Mouse (Mus musculus): Measurements from ENCODE around the gene Sipa1l2. TPM values are rescaled to one million over a fixed set of nuclear protein-coding genes. Genes with fewer than 3 reads are reported as not detected.
"Not testable (repeated sequence)": the region's sequence is repeated elsewhere in the genome, so short reads cannot be mapped to it uniquely, and the experiment has no call there.

Sipa1l2 gene
- polyA plus RNA-seq, 1 experiment from 2014 or later = 12.7 TPM

- no peaks in the 10 kb centered on the region for H3K36me3 ChIP-seq
- H3K4me3 ChIP-seq = no peak overlapping the region
- WGBS = 55% methylated on average over 9 of the region's 9 CpGs
- H3K4me2 ChIP-seq = no peak overlapping the region
- no peak overlapping the region for H3K9ac ChIP-seq
- H3K27me3 ChIP-seq = no peaks in the 10 kb centered on the region; the same call in 1 of the 2 replicates
- no peak overlapping the region for H3K27ac ChIP-seq
- H3K4me1 ChIP-seq = peaks cover under 1% of the 10 kb centered on the region; the same call in 1 of the 2 replicates
- ATAC-seq (ENCODE audit: insufficient number of reproducible peaks, low FRiP score, low TSS enrichment, low read depth) = no peak
- no peaks in the 10 kb centered on the region for H3K9me3 ChIP-seq
Measured at GRCm38 (mm10) chr8:125407672-125408071, 161.9 kb downstream of the Sipa1l2 start.

DNA sequence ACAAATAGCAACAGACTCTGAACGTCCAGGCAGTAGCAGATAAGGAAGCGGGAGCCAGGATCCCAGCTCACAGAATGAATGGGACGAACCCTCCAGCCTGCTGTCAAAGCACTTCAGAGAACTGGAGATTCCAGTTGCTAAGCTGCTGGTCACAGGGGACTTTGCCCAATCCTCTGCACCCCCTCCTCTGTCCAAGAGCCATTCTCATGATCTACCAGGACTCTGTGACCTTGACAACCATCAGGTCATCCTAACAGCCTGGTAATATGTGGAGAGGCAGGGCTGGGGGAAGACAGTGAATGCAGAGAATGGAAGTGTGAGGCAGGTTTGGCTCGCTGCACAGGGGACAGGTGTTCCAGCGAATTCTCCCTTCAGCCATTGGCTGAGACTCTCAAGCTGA, 163.2 kb downstream of the Sipa1l2 start:
- H3K9ac ChIP-seq = no peak overlapping the region
- no peak overlapping the region for H3K4me2 ChIP-seq
- H3K4me3 ChIP-seq = no peak overlapping the region
- H3K4me1 ChIP-seq = no peaks in the 10 kb centered on the region
- ATAC-seq (ENCODE audit: insufficient number of reproducible peaks, low FRiP score, low TSS enrichment, low read depth) = no peak
- 76% methylated on average over 5 of the region's 5 CpGs for WGBS
- H3K9me3 ChIP-seq = no peaks in the 10 kb centered on the region
- H3K27me3 ChIP-seq = no peaks in the 10 kb centered on the region; the same call in 1 of the 2 replicates
- H3K27ac ChIP-seq = no peak overlapping the region
- H3K36me3 ChIP-seq = no peaks in the 10 kb centered on the region

GRCm38 (mm10) chr8:125401350-125401749, 168.3 kb downstream of the Sipa1l2 start:
- H3K4me3 ChIP-seq = no peak overlapping the region
- WGBS = 75% methylated on average over 3 of the region's 3 CpGs
- no peaks in the 10 kb centered on the region for H3K9me3 ChIP-seq
- H3K4me1 ChIP-seq = 0 out of 2 replicates have a peak, but pooled peaks cover 8% of the 10 kb centered on the region
- H3K27ac ChIP-seq = no peak overlapping the region
- no peaks in the 10 kb centered on the region for H3K36me3 ChIP-seq
- no peak overlapping the region for H3K4me2 ChIP-seq
- ATAC-seq (ENCODE audit: insufficient number of reproducible peaks, low FRiP score, low TSS enrichment, low read depth) = no peak
- H3K27me3 ChIP-seq = no peaks in the 10 kb centered on the region; the same call in 1 of the 2 replicates
- H3K9ac ChIP-seq = no peak overlapping the region

GRCm38 (mm10) chr8:125397981-125398380, 171.6 kb downstream of the Sipa1l2 start:
- Histone ChIP-seq H3K4me3 (no peak overlapping the region), H3K36me3 (no peaks in the 10 kb centered on the region), H3K27ac (no peak overlapping the region), H3K4me1 (0 out of 2 replicates have a peak, but pooled peaks cover 8% of the 10 kb centered on the region), H3K27me3 (no peaks in the 10 kb centered on the region), H3K9ac (no peak overlapping the region), H3K4me2 (no peak overlapping the region), H3K9me3 (no peaks in the 10 kb centered on the region)
- ATAC-seq (ENCODE audit: insufficient number of reproducible peaks, low FRiP score, low TSS enrichment, low read depth) = no peak
- 50% methylated on average over 14 of the region's 14 CpGs for WGBS

DNA sequence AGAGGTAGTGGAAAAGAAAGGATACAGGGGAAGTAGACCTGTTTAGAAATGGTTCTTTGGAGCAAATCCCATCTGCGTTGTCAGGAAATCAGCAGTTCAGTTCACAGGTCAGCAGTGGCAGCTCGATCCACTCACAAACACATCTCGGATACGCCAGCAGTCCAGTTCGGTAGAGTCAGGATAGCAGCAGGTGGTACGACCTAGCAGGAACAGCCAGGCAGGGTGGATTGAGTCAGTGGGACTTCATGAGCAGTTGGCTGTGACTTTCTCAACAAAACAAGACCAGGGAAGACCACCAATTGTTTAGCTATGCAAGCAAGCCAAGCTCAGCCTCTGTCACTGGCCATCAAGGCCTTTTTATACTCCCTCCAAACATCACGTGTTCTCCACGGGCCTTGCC, 173.9 kb downstream of the Sipa1l2 start:
- WGBS = 86% methylated on average over 8 of the region's 8 CpGs
- not testable (repeated sequence) for H3K36me3 ChIP-seq; H3K4me2 ChIP-seq; H3K9me3 ChIP-seq; H3K4me3 ChIP-seq; ATAC-seq (ENCODE audit: insufficient number of reproducible peaks, low FRiP score, low TSS enrichment, low read depth); H3K4me1 ChIP-seq; H3K27me3 ChIP-seq; H3K9ac ChIP-seq; H3K27ac ChIP-seq

GRCm38 (mm10) chr8:125395032-125395431, 174.6 kb downstream of the Sipa1l2 start:
- 53% methylated on average over 8 of the region's 8 CpGs for WGBS
- no peak overlapping the region for H3K4me2 ChIP-seq
- H3K9me3 ChIP-seq = no peaks in the 10 kb centered on the region
- no peaks in the 10 kb centered on the region for H3K27me3 ChIP-seq
- H3K27ac ChIP-seq = no peak overlapping the region
- no peak overlapping the region for H3K9ac ChIP-seq
- no peaks in the 10 kb centered on the region for H3K36me3 ChIP-seq
- H3K4me3 ChIP-seq = no peak overlapping the region
- ATAC-seq (ENCODE audit: insufficient number of reproducible peaks, low FRiP score, low TSS enrichment, low read depth) = no peak
- peaks cover 16% of the 10 kb centered on the region; the same call in 1 of the 2 replicates for H3K4me1 ChIP-seq

- ATAC-seq (ENCODE audit: insufficient number of reproducible peaks, low FRiP score, low TSS enrichment, low read depth) = no peak
- 65% methylated on average over 7 of the region's 7 CpGs for whole genome bisulfite sequencing
Measured at GRCm38 (mm10) chr8:125391685-125392084, 177.9 kb downstream of the Sipa1l2 start.

GRCm38 (mm10) chr8:125391271-125391670, 178.3 kb downstream of the Sipa1l2 start:
- no peak overlapping the region for H3K27ac ChIP-seq
- H3K36me3 ChIP-seq = no peaks in the 10 kb centered on the region
- ATAC-seq (ENCODE audit: insufficient number of reproducible peaks, low FRiP score, low TSS enrichment, low read depth) = no peak
- 75% methylated on average over 8 of the region's 8 CpGs for WGBS
- no peak overlapping the region for H3K9ac ChIP-seq
- H3K4me3 ChIP-seq = no peak overlapping the region
- H3K4me2 ChIP-seq = no peak overlapping the region
- H3K9me3 ChIP-seq = no peaks in the 10 kb centered on the region
- peaks cover 25% of the 10 kb centered on the region for H3K4me1 ChIP-seq
- no peaks in the 10 kb centered on the region for H3K27me3 ChIP-seq

More at GRCm38 (mm10) chr8:125391685-125392084, 177.9 kb downstream of the Sipa1l2 start:
- Histone ChIP-seq H3K4me3 (no peak overlapping the region), H3K4me2 (no peak overlapping the region), H3K27me3 (no peaks in the 10 kb centered on the region), H3K36me3 (no peaks in the 10 kb centered on the region), H3K27ac (no peak overlapping the region), H3K4me1 (peaks cover 23% of the 10 kb centered on the region), H3K9me3 (no peaks in the 10 kb centered on the region), H3K9ac (no peak overlapping the region)

DNA sequence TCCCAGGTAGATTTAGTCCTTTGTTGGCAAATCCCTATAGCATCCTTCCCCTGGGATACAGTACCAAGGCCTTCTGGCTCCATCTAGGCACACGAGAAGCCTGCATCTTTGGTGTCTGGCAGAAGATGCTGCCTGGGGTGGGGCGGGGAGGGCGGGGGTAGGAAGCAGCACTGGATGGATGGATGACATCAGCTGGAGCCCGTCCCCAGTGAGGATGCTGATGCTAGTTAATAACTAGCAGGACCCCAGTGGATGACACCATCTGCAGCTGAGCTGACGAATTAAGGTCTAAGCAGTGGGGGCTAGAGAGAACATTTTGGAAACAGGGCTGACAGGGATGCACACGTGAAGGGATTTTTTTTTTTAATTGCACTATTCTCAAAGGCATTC, 179.1 kb downstream of the Sipa1l2 start:
- Histone ChIP-seq H3K27me3 (no peaks in the 10 kb centered on the region), H3K4me2 (no peak overlapping the region), H3K4me3 (no peak overlapping the region), H3K4me1 (peaks cover 32% of the 10 kb centered on the region), H3K9me3 (no peaks in the 10 kb centered on the region), H3K27ac (no peak overlapping the region), H3K36me3 (no peaks in the 10 kb centered on the region), H3K9ac (no peak overlapping the region)
- no peak for ATAC-seq (ENCODE audit: insufficient number of reproducible peaks, low FRiP score, low TSS enrichment, low read depth)
- WGBS = 67% methylated on average over 6 of the region's 6 CpGs

- H3K27ac ChIP-seq = 0 out of 2 replicates have a peak overlapping the region, but pooled peaks have one; percentile 3
- no peak overlapping the region for H3K4me2 ChIP-seq
- no peaks in the 10 kb centered on the region for H3K27me3 ChIP-seq
- H3K4me3 ChIP-seq = no peak overlapping the region
- no peaks in the 10 kb centered on the region for H3K36me3 ChIP-seq
- H3K4me1 ChIP-seq = peaks cover 38% of the 10 kb centered on the region
- H3K9me3 ChIP-seq = no peaks in the 10 kb centered on the region
- H3K9ac ChIP-seq = no peak overlapping the region
- no peak for ATAC-seq (ENCODE audit: insufficient number of reproducible peaks, low FRiP score, low TSS enrichment, low read depth)
- WGBS = 63% methylated on average over 13 of the region's 13 CpGs
Measured at GRCm38 (mm10) chr8:125389756-125390505, 179.7 kb downstream of the Sipa1l2 start.

DNA sequence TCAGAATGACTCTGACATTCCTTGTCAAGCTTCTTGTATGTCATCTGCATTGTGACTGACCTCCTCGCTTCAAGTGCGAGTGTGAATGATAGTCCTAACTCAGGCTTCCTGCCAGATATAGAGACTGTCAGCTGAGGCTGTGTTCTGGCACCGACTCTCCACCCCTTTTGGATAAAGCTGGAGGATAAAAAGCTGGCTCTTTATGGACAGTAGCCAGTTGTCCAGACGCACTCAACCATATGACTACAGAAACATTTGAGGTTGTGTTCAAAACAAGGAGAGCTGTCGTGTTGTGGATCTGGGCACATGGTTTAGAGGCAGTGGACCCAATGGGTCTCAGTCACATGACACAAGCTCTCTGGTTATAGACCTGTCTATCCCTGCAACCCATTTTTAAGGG, 180.3 kb downstream of the Sipa1l2 start:
- no peak for ATAC-seq (ENCODE audit: insufficient number of reproducible peaks, low FRiP score, low TSS enrichment, low read depth)
- H3K36me3 ChIP-seq = no peaks in the 10 kb centered on the region
- H3K27me3 ChIP-seq = no peaks in the 10 kb centered on the region
- H3K27ac ChIP-seq = no peak overlapping the region
- H3K4me1 ChIP-seq = peaks cover 39% of the 10 kb centered on the region
- H3K4me3 ChIP-seq = no peak overlapping the region
- no peak overlapping the region for H3K4me2 ChIP-seq
- WGBS = 55% methylated on average over 5 of the region's 5 CpGs
- H3K9me3 ChIP-seq = no peaks in the 10 kb centered on the region
- no peak overlapping the region for H3K9ac ChIP-seq

DNA sequence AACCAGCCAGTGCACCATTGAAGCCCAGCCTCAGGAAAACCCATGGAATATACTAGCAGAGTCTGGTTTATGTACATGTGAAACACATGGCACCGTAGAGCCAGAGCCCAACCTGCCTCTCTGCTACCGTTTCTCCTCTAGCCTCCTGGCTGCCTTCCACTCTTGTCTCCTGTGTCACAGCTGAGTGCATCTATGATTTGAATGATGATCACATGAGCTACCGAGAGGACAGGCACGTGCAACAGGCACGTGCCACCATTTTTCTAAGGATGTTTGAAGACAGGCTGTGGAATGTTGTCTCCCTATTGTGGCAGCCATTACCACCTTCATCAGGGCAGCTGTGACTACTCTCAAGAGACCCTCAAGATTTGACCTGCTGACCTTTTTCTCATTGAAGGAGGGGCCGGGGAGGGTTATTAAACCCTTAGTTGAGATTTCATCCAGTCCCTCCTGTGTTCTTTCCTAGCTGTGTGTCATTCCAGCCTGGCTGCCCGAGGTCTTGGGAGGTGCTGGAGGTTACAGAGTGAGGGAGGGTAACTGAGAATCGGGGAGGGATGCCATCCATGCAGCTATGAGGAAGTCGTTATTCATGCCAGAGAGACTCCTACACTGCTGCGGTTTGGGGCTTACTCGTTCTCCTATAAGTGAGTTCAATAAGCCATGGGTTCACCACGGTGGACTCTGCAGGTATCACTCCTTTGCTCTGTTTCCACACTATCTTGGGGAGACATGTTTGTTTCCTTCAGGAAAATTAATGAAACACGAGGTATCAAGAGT, 181.0 kb downstream of the Sipa1l2 start:
- no peak overlapping the region for H3K27ac ChIP-seq
- H3K9me3 ChIP-seq = no peaks in the 10 kb centered on the region
- WGBS = 46% methylated on average over 13 of the region's 13 CpGs
- ATAC-seq (ENCODE audit: insufficient number of reproducible peaks, low FRiP score, low TSS enrichment, low read depth) = no peak
- H3K4me3 ChIP-seq = no peak overlapping the region
- H3K9ac ChIP-seq = no peak overlapping the region
- H3K4me2 ChIP-seq = no peak overlapping the region
- H3K27me3 ChIP-seq = no peaks in the 10 kb centered on the region
- no peaks in the 10 kb centered on the region for H3K36me3 ChIP-seq
- peaks cover 39% of the 10 kb centered on the region for H3K4me1 ChIP-seq

All from limb, embryonic 15.5 days (tissue).